Comparison of ENCODE assay signal across 8 mouse cellular contexts in genomic region chr6:22088346-22089064, GRCm38 (mm10).
A peak's percentile ranks its signal among the peaks of the same experiment; 100 is the strongest.
DNase-seq lines count a peak whose midpoint lies in the region; ATAC-seq and TF ChIP-seq lines count a peak whose summit lies in the region.

No protein-coding gene starts in this region.

- peak; percentile 48 for DNase-seq in gastrocnemius, adult 18-20 months (ENCODE audit: low spot score)
- no peak for DNase-seq in gastrocnemius, postnatal 25 days
- DNase-seq in spleen, adult 2 months (ENCODE audit: low read depth in 1 of 2, low spot score in 2 of 2) = peak in 1 of 2 experiments; percentile 11
- DNase-seq in spleen, adult 12 weeks (ENCODE audit: low spot score) = no peak
- peak; percentile 40 for DNase-seq in embryonic facial prominence, embryonic 14.5 days (ENCODE audit: low spot score)
- peak; percentile 60 for DNase-seq in kidney, postnatal 14 days
- peak; percentile 78 for DNase-seq in retina, embryonic 14.5 days (ENCODE audit: low spot score)
- DNase-seq in spleen, postnatal 36 days (ENCODE audit: low spot score in 2 of 2) = no peak

- H3K4me3 ChIP-seq in spleen, adult 2 months (ENCODE audit: extremely low read depth, insufficient read depth, insufficient read length) = no peak overlapping the region
- H3K4me3 ChIP-seq in embryonic facial prominence, embryonic 14.5 days (ENCODE audit: low read depth, low read length) = no peak overlapping the region

- WGBS in spleen, adult 2 months = 60% methylated on average over 17 of the region's 17 CpGs
- WGBS in embryonic facial prominence, embryonic 14.5 days = 52% methylated on average over 17 of the region's 17 CpGs

- H3K9ac ChIP-seq in embryonic facial prominence, embryonic 14.5 days (ENCODE audit: low read depth, low read length) = no peak overlapping the region

- H3K9me3 ChIP-seq in embryonic facial prominence, embryonic 14.5 days (ENCODE audit: control insufficient read depth, low read length) = no peaks in the 10 kb centered on the region

- H3K27ac ChIP-seq in spleen, adult 2 months (ENCODE audit: insufficient read depth, low read length) = no peak overlapping the region
- no peak overlapping the region for H3K27ac ChIP-seq in embryonic facial prominence, embryonic 14.5 days (replicated peaks; ENCODE audit: low read depth, low read length)

- H3K4me1 ChIP-seq in spleen, adult 2 months (ENCODE audit: control insufficient read depth, insufficient read depth, insufficient read length) = no peaks in the 10 kb centered on the region
- H3K4me1 ChIP-seq in embryonic facial prominence, embryonic 14.5 days (ENCODE audit: control insufficient read depth, insufficient read depth, low read length) = no peaks in the 10 kb centered on the region

- TF ChIP-seq CTCF in spleen, adult 2 months (IDR thresholded peaks at IDR 0.05; ENCODE audit: extremely low read depth, insufficient read depth, insufficient read length, insufficient replicate concordance) = peak; percentile 8; the same call in 1 of the 2 replicates

- no peak for TF ChIP-seq POLR2A in spleen, adult 2 months (IDR thresholded peaks at IDR 0.05; ENCODE audit: low read depth, low read length)

- no peak for ATAC-seq in embryonic facial prominence, embryonic 14.5 days (ENCODE audit: low read depth)

- no peaks in the 10 kb centered on the region for H3K36me3 ChIP-seq in spleen, adult 2 months (ENCODE audit: control insufficient read depth, insufficient read depth, low read length)
- H3K36me3 ChIP-seq in embryonic facial prominence, embryonic 14.5 days (ENCODE audit: control insufficient read depth, insufficient read depth, low read length) = no peaks in the 10 kb centered on the region

- H3K27me3 ChIP-seq in spleen, adult 2 months (ENCODE audit: control insufficient read depth, insufficient read depth, low read length) = no peaks in the 10 kb centered on the region
- H3K27me3 ChIP-seq in embryonic facial prominence, embryonic 14.5 days (replicated peaks; ENCODE audit: control insufficient read depth, insufficient read depth, low read length) = no peaks in the 10 kb centered on the region

- no peak overlapping the region for H3K4me2 ChIP-seq in embryonic facial prominence, embryonic 14.5 days (ENCODE audit: low read depth, low read length)

Comparison
In these comparisons a context has a peak if more than half of its experiments do, and no peak if none do; other contexts are left out.
1. DNase-seq: peak in gastrocnemius, adult 18-20 months (single experiment), embryonic facial prominence, embryonic 14.5 days (single experiment), kidney, postnatal 14 days (single experiment) and retina, embryonic 14.5 days (single experiment); none in gastrocnemius, postnatal 25 days (single experiment), spleen, adult 12 weeks (single experiment) and spleen, postnatal 36 days (0 of 2).